Mouse (Mus musculus) heart, embryonic 11.5 days (tissue): ENCODE data around the gene Ppp1r12a. TPM values are rescaled to one million over a fixed set of nuclear protein-coding genes. Genes with fewer than 3 reads are reported as not detected.

ENCODE experiments used
- ATAC-seq: fragments of 200-750 bp; cut with Nextera tagmentation; replicated peaks from 2 replicates; pipeline ENCODE4 v1.8.0; 2017; ENCODE audit warnings: moderate library complexity; ENCODE audit not compliant: insufficient number of reproducible peaks, low FRiP score, low TSS enrichment
- H3K27ac ChIP-seq: fragments of 300-500 bp; sonication (generic); 2 replicates; pipeline ENCODE4 v1.5.1; 2014; ENCODE audit warnings: mild to moderate bottlenecking, low read depth, low read length
- H3K27me3 ChIP-seq: fragments of 300-500 bp; sonication (generic); 2 replicates; pipeline ENCODE4 v1.6.1; 2014; ENCODE audit warnings: mild to moderate bottlenecking, low read length, mixed read lengths; ENCODE audit not compliant: control insufficient read depth, insufficient read depth
- H3K36me3 ChIP-seq: fragments of 300-500 bp; sonication (generic); 2 replicates; pipeline ENCODE4 v1.6.1; 2014; ENCODE audit warnings: mild to moderate bottlenecking, low read length, moderate library complexity, mixed read lengths; ENCODE audit not compliant: control insufficient read depth, insufficient read depth
- H3K4me1 ChIP-seq: fragments of 300-500 bp; sonication (generic); 2 replicates; pipeline ENCODE4 v1.6.1; 2014; ENCODE audit warnings: low read length; ENCODE audit not compliant: control insufficient read depth, insufficient read depth
- H3K4me2 ChIP-seq: fragments of 300-500 bp; sonication (generic); 2 replicates; pipeline ENCODE4 v1.6.1; 2014; ENCODE audit warnings: mild to moderate bottlenecking, moderate library complexity
- H3K4me3 ChIP-seq: fragments of 300-500 bp; sonication (generic); 2 replicates; pipeline ENCODE4 v1.5.1; 2014; ENCODE audit warnings: low read depth, low read length
- H3K9ac ChIP-seq: fragments of 300-500 bp; sonication (generic); 2 replicates; pipeline ENCODE4 v1.6.1; 2014; ENCODE audit warnings: mild to moderate bottlenecking, low read depth, low read length, moderate library complexity
- H3K9me3 ChIP-seq: fragments of 300-500 bp; sonication (generic); replicated peaks from 2 replicates; pipeline ENCODE4 v1.6.1; 2016; ENCODE audit warnings: low read length; ENCODE audit not compliant: control insufficient read depth
- WGBS: fragments of 180-500 bp; shearing (Covaris S2); extraction: QIAGEN DNeasy Blood & Tissue Kit; methylation state at CpG from one replicate; pipeline ENCODE4 v1.1.7; 2014; ENCODE audit not compliant: insufficient replicate concordance; 5-methylcytosine and 5-hydroxymethylcytosine counted together
- polyA plus RNA-seq: library from polyadenylated mRNA; unstranded; fragments of >200 nt; fragmentation: Nextera tagmentation; extraction: Ambion mirVana; gene quantifications from 2 replicates; pipeline ENCODE4 v1.2.1, GENCODE M21; 2014

The Ppp1r12a gene
- polyA plus RNA-seq: 113 and 120 TPM in 2 replicates

GRCm38 (mm10) chr10:108161261-108162256 is at the start of gene Ppp1r12a:
Ppp1r12a (plus strand) TSS chr10:108162193.
- Histone ChIP-seq H3K4me2 (peak within 1 kb of the TSS; percentile 71), H3K4me1 (peaks cover 17% of the 10 kb centered on the region), H3K36me3 (no peaks in the 10 kb centered on the region), H3K4me3 (peak within 1 kb of the TSS; percentile 98), H3K27ac (peak within 1 kb of the TSS; percentile 97), H3K27me3 (no peaks in the 10 kb centered on the region), H3K9ac (peak within 1 kb of the TSS; percentile 100), H3K9me3 (no peaks in the 10 kb centered on the region)
- WGBS: under 1% methylated on average over 81 of the region's 89 CpGs
- ATAC-seq: peak; percentile 96

DNA sequence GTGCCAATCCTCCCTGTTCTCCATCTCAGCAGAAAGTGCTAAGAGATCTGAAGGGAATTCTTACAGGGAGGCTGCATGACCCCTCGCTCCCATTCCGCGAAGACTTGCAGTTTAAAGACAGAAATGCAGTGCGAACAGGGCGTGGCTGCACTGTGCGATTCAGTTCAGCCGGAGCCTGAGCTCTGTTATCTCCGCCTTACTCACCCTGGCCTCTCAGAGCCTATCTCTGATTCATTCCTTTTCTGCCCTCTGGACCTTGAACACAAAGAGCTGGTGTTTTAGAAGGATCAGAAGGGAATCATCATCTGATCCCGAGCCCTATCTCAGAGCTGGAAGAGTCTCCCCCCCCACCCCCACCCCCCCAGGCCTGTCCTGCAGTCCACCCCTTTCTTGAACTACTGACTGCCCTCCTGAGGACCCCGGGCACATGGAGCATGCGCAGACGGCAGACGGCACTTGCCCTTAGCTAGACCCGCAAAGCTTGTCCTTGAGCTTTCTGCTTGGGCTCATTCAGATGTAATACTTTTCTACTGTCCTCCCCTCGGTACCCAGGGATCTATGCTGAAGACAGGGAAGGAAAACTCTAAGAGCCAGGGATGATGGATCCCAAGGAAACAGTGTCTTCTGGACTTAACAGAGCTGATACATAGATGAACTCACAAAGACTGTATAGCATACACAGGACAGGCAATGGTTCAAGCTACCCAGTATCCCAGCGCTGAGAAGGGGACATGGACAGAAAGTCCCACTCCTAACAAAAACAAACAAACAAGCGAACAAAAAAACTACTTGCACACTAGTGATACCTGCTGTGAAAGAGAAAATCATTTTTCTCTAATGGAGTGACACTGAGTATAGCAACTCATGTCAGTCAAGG is 48.4 kb upstream of the Ppp1r12a start:
- Histone ChIP-seq H3K36me3 (no peaks in the 10 kb centered on the region), H3K9me3 (no peaks in the 10 kb centered on the region), H3K4me3 (peak overlapping the region; percentile 33), H3K4me2 (peak overlapping the region; percentile 60), H3K27me3 (no peaks in the 10 kb centered on the region), H3K4me1 (peaks cover 3% of the 10 kb centered on the region), H3K9ac (peak overlapping the region; percentile 52; the same call in 1 of the 2 replicates), H3K27ac (peak overlapping the region; percentile 70)
- ATAC-seq: peak; percentile 76
- 16% methylated on average over 17 of the region's 17 CpGs for WGBS

DNA sequence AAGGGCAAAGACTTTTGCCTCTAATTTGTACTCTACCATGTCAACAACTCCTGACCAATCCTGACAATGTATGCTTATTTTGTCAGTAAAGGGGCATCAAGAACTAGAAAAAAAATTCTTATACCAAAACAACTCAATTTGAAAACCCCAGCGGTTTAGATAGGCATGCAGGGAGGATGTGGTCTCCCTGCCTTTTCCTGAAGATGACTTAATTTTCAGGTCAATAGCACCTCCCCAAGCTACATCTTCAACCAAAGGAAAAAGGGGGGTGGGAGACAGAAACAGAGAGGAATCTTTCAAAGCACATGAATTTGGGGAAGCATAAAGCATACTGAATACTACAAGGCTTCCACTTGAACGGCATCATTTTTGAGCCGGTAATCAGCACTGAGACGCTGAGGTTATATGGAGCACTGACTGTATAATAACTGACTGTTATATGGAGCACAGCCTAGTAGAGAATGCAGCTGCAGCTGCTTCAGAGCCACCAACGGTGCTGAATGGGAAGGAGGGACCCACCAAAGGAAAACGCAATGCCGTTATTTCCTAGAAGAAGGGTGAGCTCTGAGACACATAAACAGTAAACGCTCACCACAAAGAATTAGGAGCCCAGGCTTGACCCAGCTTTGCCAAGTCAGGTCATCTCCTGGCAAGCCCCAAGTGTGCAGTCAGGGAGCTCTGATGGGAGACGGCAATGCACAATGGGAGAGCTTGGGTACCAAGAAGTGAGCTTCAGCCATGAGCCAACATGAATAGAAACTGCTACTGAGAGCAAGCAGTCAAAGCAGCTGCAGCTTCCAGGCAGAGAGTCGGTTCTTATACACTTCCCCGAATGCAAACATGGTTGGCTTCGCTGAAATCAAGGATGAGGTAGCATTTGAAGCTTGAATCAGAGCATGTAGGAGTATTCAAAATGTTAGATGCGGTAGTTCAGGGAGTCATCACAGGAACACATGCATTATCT is 43.5 kb upstream of the Ppp1r12a start:
- Histone ChIP-seq H3K27ac (no peak overlapping the region), H3K4me2 (no peak overlapping the region), H3K4me1 (peaks cover 3% of the 10 kb centered on the region; the same call in 1 of the 2 replicates), H3K36me3 (no peaks in the 10 kb centered on the region), H3K27me3 (no peaks in the 10 kb centered on the region), H3K4me3 (no peak overlapping the region), H3K9ac (no peak overlapping the region), H3K9me3 (no peaks in the 10 kb centered on the region)
- no peak for ATAC-seq
- WGBS: 75% methylated on average over 13 of the region's 13 CpGs

DNA sequence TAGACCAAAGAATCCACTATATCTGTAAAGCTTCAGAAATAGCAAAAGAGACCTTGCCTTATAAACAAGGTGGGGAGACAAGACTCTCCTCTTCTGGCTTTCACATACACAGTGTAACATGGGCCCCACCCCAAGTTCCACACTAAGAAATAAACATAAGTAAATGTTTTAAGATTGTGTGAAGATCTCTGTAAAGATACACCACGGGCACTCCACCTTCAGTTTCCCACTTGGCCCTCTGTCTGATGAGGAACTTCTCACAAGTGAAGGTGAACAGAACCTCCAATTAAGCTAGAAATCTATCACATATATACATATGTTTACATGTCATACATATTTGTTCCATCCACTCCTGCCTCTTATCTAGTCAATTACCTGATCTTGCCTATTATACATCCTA is 42.6 kb upstream of the Ppp1r12a start:
- Histone ChIP-seq H3K4me1 (no peaks in the 10 kb centered on the region), H3K27ac (no peak overlapping the region), H3K27me3 (no peaks in the 10 kb centered on the region), H3K36me3 (no peaks in the 10 kb centered on the region), H3K9me3 (no peaks in the 10 kb centered on the region), H3K9ac (no peak overlapping the region), H3K4me3 (no peak overlapping the region), H3K4me2 (no peak overlapping the region)
- ATAC-seq: no peak
- 68% methylated on average over 1 of the region's 1 CpGs for WGBS

DNA sequence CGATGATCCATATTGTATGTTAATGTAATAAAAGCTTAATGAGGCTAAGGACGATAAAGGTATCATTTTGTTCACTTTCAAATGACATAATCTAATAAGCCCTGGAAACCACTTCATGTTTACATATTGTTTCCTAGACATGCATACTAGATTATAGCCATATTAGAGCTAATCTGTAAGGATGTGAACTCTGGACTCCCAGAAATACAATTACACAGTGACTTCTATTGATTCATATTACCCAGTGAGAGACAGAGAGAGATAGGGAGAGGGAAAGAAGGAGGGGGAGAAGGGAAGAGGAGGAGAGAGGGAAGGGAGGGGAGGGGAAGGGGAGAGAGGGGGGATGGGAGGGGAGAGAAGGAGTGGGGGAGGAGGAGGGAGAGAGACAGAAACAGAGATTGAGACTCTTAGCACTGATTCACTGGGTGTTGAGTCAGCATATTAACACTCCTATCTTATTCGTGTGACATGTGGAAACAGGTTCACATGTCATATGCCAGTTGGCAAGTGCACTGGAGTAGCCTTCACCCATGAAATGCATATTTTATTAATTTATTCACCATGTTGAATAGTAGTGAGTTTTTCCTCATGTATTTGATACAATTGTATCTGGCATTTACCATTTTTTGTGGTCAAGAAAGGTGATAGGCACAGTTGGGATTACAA is 36.9 kb upstream of the Ppp1r12a start:
- H3K4me3 ChIP-seq: no peak overlapping the region
- no peaks in the 10 kb centered on the region for H3K9me3 ChIP-seq
- no peak overlapping the region for H3K27ac ChIP-seq
- WGBS: 79% methylated on average over 3 of the region's 3 CpGs
- H3K9ac ChIP-seq: no peak overlapping the region
- H3K36me3 ChIP-seq: no peaks in the 10 kb centered on the region
- H3K4me1 ChIP-seq: no peaks in the 10 kb centered on the region
- no peak for ATAC-seq
- H3K4me2 ChIP-seq: no peak overlapping the region
- no peaks in the 10 kb centered on the region for H3K27me3 ChIP-seq

GRCm38 (mm10) chr10:108129167-108129566 is 32.8 kb upstream of the Ppp1r12a start:
- Histone ChIP-seq H3K4me1 (peaks cover 7% of the 10 kb centered on the region; the same call in 1 of the 2 replicates), H3K4me3 (no peak overlapping the region), H3K4me2 (no peak overlapping the region), H3K27ac (no peak overlapping the region), H3K9ac (no peak overlapping the region), H3K9me3 (no peaks in the 10 kb centered on the region), H3K36me3 (no peaks in the 10 kb centered on the region), H3K27me3 (no peaks in the 10 kb centered on the region)
- 76% methylated on average over 3 of the region's 3 CpGs for WGBS
- ATAC-seq: no peak

DNA sequence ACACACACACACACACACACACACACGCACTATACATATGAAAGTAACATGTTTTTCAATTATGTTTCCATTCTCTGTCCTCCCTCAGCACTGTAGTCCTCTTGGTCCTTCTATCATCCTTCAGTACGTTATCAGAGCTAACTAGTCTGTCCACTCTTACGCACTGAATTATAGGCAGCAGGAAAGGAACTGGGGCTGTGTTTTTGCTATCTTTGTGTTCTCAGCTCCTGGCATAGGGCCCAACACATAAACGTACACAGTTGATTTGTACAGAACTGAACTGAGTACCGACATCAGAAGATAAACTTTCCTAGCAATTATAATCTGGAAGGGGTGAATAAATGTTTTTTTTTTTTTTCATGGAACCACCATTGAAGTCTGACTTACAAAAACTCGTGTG is 30.1 kb upstream of the Ppp1r12a start:
- H3K4me1 ChIP-seq: peaks cover 7% of the 10 kb centered on the region; the same call in 1 of the 2 replicates
- no peak overlapping the region for H3K9ac ChIP-seq
- H3K4me3 ChIP-seq: no peak overlapping the region
- H3K36me3 ChIP-seq: no peaks in the 10 kb centered on the region
- H3K27ac ChIP-seq: no peak overlapping the region
- WGBS: 41% methylated on average over 6 of the region's 6 CpGs
- H3K4me2 ChIP-seq: no peak overlapping the region
- no peak; the same call in 1 of the 2 replicates for ATAC-seq
- no peaks in the 10 kb centered on the region for H3K27me3 ChIP-seq
- no peaks in the 10 kb centered on the region for H3K9me3 ChIP-seq
